Mouse (Mus musculus): ENCODE results near the gene Pim1.

Gene Pim1

DNA sequence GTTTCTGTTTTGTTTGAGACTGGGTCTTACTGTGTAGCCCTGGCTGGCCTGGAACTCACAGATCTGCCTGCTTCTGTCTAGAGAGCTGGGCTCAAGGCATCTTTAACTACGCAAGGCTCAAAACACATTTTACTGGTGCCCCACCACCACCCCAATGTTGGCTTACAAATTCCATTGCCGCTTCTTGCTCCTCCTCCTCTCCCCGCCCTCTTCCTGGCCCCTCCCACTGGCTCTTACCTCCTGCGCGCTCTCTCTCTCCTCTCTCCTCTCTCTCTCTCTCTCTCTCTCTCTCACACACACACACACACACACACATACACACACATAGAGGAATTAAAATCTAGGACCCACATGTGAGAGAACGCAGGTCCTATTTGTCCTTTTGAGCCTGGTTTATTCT, 40.0 kb downstream of the Pim1 start:
- no peak for DNase-seq

DNA sequence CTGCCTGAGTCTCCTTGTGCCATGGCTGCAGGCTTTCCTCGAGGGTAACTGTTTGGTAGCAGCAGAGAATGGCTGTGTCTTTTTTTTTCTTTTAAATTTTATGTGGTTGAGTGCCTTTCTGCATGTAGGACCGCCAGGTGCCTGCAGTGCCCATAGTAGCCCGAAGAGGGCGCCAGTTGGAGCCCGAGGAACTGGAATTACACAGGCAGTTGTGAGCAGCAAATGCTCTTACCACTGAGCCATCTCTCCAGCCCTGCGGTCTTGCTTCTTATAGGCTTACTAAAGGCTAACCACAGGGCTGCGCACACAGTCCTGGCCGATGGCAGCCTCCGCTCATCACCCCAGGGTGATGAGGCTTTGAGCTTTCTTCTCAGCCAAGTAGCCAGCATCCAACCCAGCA, 40.7 kb downstream of the Pim1 start:
- no peak for DNase-seq

DNA sequence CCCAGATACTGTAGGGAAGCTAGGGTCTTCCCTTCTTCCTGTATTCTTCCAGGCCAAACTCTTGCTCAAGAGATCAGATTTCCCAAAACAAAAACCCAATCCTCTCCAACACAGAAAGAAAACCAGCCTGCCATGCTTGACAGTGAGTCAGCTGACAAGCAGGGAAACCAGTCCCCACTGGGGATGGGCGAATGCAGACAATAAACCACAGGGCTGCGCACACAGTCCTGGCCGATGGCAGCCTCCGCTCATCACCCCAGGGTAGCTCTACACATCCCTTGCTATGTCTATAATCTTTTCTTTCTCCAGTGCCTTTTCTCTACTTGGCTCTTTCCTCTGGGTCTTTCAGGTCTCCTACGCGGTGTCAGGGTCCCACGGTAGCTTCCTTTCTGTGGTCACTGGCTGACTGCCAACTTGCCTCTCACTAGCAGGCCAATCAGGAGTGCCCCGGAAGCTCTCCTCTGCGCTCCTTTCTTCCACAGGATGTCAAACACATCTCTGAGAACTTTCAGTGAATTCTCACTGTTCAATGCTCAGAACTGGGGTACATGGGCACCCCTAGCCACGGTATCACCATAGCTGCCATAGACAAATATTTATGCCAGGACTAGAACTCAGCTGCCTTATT, 41.3 kb downstream of the Pim1 start:
- DNase-seq = no peak

DNA sequence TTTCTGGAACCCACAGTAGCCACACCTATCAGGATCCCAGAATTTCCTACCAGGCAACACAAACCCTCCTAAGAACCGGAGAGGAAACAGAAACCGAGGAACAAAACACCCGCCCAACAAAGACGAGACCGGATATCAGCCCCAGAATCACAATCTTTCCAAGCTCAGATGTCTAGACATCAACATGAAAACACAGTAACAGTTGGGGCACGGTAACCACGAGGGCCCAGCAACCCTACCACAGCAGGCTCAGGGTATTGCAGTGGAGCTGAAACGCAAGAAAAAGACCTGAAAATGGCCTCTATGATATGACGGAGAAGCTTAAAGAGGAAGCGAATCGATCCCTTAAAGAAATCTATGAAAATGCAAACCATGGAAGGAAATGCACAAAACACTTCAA, 43.3 kb downstream of the Pim1 start:
- DNase-seq = no peak

DNA sequence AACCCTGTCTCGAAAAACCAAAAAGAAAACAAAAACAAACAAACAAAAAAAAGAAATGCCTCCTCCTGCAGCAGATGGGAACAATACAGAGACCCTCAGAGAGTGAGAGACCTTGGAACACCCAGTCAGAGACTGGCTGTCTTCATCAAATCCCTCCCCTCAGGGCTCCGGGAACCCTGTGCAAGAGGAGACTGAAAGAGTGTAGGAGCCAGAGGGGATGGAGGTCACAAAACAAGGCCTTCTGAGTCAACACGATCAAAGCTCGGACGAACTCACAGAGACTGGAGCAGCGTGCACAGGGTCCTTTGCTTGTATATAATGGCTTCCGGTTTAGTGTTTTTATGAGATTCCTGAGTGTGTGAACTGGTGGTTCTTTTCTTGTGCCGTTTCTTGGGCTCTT, 49.9 kb downstream of the Pim1 start:
- DNase-seq = no peak

DNA sequence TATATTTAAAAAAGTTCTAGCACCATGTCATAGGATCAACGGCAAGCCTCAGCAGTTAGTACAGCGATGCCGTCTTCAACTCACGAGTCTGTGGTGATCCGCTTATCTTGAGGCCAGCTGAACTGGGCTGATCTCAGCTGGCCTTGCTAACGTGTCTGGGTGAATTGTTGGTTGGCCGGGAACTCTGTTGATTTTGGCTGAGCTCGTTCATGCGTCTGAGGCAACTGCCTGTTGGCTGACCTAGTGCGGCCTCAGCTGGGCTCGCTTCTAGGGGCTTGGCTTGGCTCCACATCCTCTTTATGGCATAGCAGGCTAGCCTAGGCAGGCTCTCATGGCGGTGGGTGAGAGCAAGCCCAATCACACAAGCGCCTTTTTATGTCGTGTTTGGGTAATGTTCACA, 50.9 kb downstream of the Pim1 start:
- peak; percentile 66 for DNase-seq

DNA sequence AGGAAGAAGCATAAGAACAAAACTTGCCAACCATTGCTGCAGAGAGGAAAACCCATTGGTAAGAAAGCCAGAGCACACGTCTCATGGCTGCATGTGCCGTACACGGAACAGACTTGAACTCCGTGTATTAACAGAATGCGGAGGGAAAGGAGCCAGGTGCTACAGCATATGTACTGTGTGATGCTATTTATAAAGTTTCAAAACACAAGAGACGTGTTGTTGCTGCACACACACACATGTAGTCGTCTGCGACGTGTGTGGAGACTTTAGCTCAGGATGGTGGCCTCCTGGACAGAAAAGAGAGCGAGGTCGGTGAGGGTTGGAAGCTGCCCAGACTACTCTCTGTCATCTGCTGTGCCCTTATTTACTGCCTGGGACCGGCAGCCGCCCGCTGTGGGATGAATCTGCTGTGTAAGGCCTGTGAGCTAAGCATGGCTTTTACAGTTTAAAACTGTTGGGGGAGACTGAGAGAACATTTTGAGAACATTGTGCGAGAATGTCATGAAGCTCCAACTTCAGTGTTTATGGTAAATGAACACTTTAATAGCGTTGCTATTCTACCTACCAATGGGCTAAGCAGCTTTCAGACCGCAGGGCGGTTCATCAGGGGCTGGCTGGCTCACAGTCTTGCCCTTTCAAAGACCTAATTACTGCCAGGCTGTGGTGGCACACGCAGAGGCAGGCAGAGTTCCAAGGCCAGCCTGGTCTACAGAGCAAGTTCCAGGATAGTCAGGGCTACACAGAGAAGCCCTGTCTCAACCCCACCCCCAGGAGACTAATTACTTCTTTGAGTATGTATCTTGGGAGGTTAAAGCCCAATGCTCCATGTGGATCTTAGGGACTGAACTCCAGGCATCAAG, 52.5 kb downstream of the Pim1 start:
- DNase-seq = peak; percentile 62

DNA sequence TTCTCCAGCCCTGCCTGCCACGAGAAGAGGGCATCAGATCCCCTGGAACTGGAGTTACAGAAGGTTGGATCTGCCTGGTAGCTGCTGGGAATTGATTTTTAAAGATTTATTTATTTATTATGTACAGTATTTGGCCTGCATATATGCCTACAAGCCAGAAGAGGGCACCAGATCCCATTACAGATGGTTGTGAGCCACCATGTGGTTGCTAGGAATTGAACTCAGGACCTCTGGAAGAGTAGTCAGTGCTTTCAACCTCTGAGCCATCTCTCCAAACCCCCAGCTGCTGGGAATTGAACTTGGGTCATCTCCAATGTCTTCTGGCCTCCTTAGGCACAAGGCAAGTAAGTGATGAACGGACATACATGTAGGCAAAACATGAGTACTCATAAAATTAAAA, 53.5 kb downstream of the Pim1 start:
- DNase-seq = no peak

DNA sequence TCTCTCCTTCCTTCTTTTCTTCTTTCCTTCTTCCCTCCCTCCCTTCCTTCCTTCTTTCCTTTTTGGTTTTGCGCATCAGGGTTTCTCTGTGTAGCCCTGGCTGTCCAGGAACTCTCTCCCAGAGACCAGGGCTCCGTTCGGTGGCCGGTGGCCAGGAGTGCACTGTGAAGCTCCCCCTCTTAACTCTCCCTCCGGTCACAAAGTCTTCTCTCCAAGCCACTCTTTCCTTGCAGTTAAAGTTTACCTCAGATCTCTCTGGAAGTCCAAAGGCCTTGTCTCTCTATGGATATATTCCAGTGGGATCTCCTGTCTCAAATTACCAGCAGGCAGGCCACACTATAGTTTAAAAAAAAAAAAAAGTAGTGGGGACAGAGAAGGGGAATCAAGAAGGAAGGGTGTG, 54.7 kb downstream of the Pim1 start:
- no peak for DNase-seq
